Mouse (Mus musculus) kidney, postnatal 0 days (tissue): ENCODE data around the gene Ppara. TPM values are rescaled to one million over a fixed set of nuclear protein-coding genes. Genes with fewer than 3 reads are reported as not detected.

Experiments
- ATAC-seq: fragments of 200-750 bp; cut with Nextera tagmentation; replicated peaks from 2 replicates; pipeline ENCODE4 v1.8.0; 2017; ENCODE audit warnings: low read depth, moderate number of reproducible peaks, moderate TSS enrichment, moderate library complexity; ENCODE audit not compliant: low FRiP score
- DNase-seq: peaks from one replicate; pipeline ENCODE4 v3.0.0-alpha.2; 2016; ENCODE audit warnings: low spot score
- H3K27ac ChIP-seq: fragments of 300-500 bp; sonication (generic); 2 replicates; pipeline ENCODE4 v1.5.1; 2014; ENCODE audit warnings: mild to moderate bottlenecking
- H3K27me3 ChIP-seq: fragments of 300-500 bp; sonication (generic); 2 replicates; pipeline ENCODE4 v1.6.1; 2014; ENCODE audit warnings: low read length, mixed read lengths; ENCODE audit not compliant: insufficient read depth
- H3K36me3 ChIP-seq: fragments of 300-500 bp; sonication (generic); 2 replicates; pipeline ENCODE4 v1.6.1; 2014; ENCODE audit warnings: low read length, mixed read lengths; ENCODE audit not compliant: insufficient read depth
- H3K4me1 ChIP-seq: fragments of 300-500 bp; sonication (generic); replicated peaks from 2 replicates; pipeline ENCODE4 v1.6.1; 2014; ENCODE audit warnings: antibody characterized with exemption, low read length, mixed read lengths; ENCODE audit not compliant: insufficient read depth
- H3K4me2 ChIP-seq: fragments of 300-500 bp; sonication (generic); 2 replicates; pipeline ENCODE4 v1.6.1; 2014; ENCODE audit warnings: mild to moderate bottlenecking, low read length, moderate library complexity, mixed read lengths
- H3K4me3 ChIP-seq: fragments of 300-500 bp; sonication (generic); replicated peaks from 2 replicates; pipeline ENCODE4 v1.5.1; 2014; ENCODE audit warnings: low read depth, low read length
- H3K9ac ChIP-seq: fragments of 300-500 bp; sonication (generic); 2 replicates; pipeline ENCODE4 v1.6.1; 2014; ENCODE audit warnings: low read depth, low read length
- H3K9me3 ChIP-seq: fragments of 300-500 bp; sonication (generic); replicated peaks from 2 replicates; pipeline ENCODE4 v1.6.1; 2016; ENCODE audit warnings: low read length, inconsistent platforms, mixed read lengths
- CTCF ChIP-seq: IDR thresholded peaks from 2 replicates; pipeline ENCODE4 v1.5.1; 2016; ENCODE audit warnings: antibody characterized with exemption, low read depth, mild to moderate bottlenecking, moderate library complexity
- WGBS: fragments of 180-500 bp; shearing (Covaris S2); extraction: QIAGEN DNeasy Blood & Tissue Kit; methylation state at CpG from one replicate; pipeline ENCODE4 v1.1.7; 2014; 5-methylcytosine and 5-hydroxymethylcytosine counted together
- polyA plus RNA-seq: library from polyadenylated mRNA; unstranded; fragments of >200 nt; fragmentation: Nextera tagmentation; extraction: Ambion mirVana; gene quantifications from 2 replicates; pipeline ENCODE4 v1.2.1, GENCODE M21; 2015

Gene Ppara
- polyA plus RNA-seq, 1 experiment from 2014 or later = 12.0 TPM

GRCm38 (mm10) chr15:85738416-85738815 lies 3.6 kb downstream of the Ppara start:
- TF ChIP-seq CTCF = no peak
- H3K9ac ChIP-seq = no peak overlapping the region
- H3K36me3 ChIP-seq = no peaks in the 10 kb centered on the region
- H3K4me3 ChIP-seq = no peak overlapping the region
- H3K27me3 ChIP-seq = no peaks in the 10 kb centered on the region; the same call in 1 of the 2 replicates
- WGBS = 74% methylated on average over 3 of the region's 3 CpGs
- no peak for DNase-seq
- no peak for ATAC-seq
- no peaks in the 10 kb centered on the region for H3K9me3 ChIP-seq
- no peak overlapping the region for H3K27ac ChIP-seq
- H3K4me2 ChIP-seq = no peak overlapping the region
- no peaks in the 10 kb centered on the region; the same call in 1 of the 2 replicates for H3K4me1 ChIP-seq

- Histone ChIP-seq H3K4me3 (no peak overlapping the region), H3K27ac (no peak overlapping the region), H3K4me2 (no peak overlapping the region), H3K27me3 (no peaks in the 10 kb centered on the region), H3K9me3 (no peaks in the 10 kb centered on the region), H3K36me3 (no peaks in the 10 kb centered on the region), H3K9ac (no peak overlapping the region), H3K4me1 (no peaks in the 10 kb centered on the region; the same call in 1 of the 2 replicates)
- TF ChIP-seq CTCF = no peak
- WGBS = 70% methylated on average over 5 of the region's 5 CpGs
- no peak for DNase-seq
- ATAC-seq = no peak
These were observed 4.2 kb downstream of the Ppara start for GRCm38 (mm10) chr15:85738939-85739338.

- TF ChIP-seq CTCF = no peak
- DNase-seq (no peak), ATAC-seq (no peak)
- Histone ChIP-seq H3K4me3 (no peak overlapping the region), H3K27ac (no peak overlapping the region), H3K27me3 (no peaks in the 10 kb centered on the region), H3K4me2 (no peak overlapping the region), H3K9me3 (no peaks in the 10 kb centered on the region), H3K36me3 (no peaks in the 10 kb centered on the region), H3K9ac (no peak overlapping the region), H3K4me1 (peaks cover 6% of the 10 kb centered on the region; the same call in 1 of the 2 replicates)
- 76% methylated on average over 9 of the region's 9 CpGs for WGBS
These were observed 7.8 kb downstream of the Ppara start for GRCm38 (mm10) chr15:85742608-85743007.

- 56% methylated on average over 3 of the region's 3 CpGs for WGBS
- ATAC-seq (no peak), DNase-seq (no peak)
- Histone ChIP-seq H3K27me3 (no peaks in the 10 kb centered on the region), H3K4me2 (no peak overlapping the region), H3K4me3 (no peak overlapping the region), H3K36me3 (no peaks in the 10 kb centered on the region), H3K27ac (no peak overlapping the region), H3K9me3 (no peaks in the 10 kb centered on the region), H3K4me1 (peaks cover 6% of the 10 kb centered on the region; the same call in 1 of the 2 replicates), H3K9ac (no peak overlapping the region)
- TF ChIP-seq CTCF = no peak
These were observed 9.2 kb downstream of the Ppara start for GRCm38 (mm10) chr15:85743946-85744345.

- H3K9me3 ChIP-seq = no peaks in the 10 kb centered on the region
- no peaks in the 10 kb centered on the region for H3K27me3 ChIP-seq
- H3K36me3 ChIP-seq = no peaks in the 10 kb centered on the region
- no peak for TF ChIP-seq CTCF
- H3K4me2 ChIP-seq = no peak overlapping the region
- H3K4me3 ChIP-seq = no peak overlapping the region
- DNase-seq (no peak), ATAC-seq (no peak)
- H3K9ac ChIP-seq = no peak overlapping the region
- 68% methylated on average over 8 of the region's 8 CpGs for WGBS
- no peak overlapping the region for H3K27ac ChIP-seq
- peaks cover 6% of the 10 kb centered on the region; the same call in 1 of the 2 replicates for H3K4me1 ChIP-seq
These were observed 11.4 kb downstream of the Ppara start for GRCm38 (mm10) chr15:85746178-85746577.

- no peak for TF ChIP-seq CTCF
- H3K9me3 ChIP-seq = no peaks in the 10 kb centered on the region; the same call in 1 of the 2 replicates
- ATAC-seq = no peak
These were observed 11.9 kb downstream of the Ppara start for GRCm38 (mm10) chr15:85746671-85747070.

GRCm38 (mm10) chr15:85747951-85748350 lies 13.2 kb downstream of the Ppara start:
- WGBS = 89% methylated on average over 5 of the region's 5 CpGs
- Histone ChIP-seq H3K4me2 (no peak overlapping the region), H3K36me3 (no peaks in the 10 kb centered on the region), H3K4me1 (peaks cover 6% of the 10 kb centered on the region; the same call in 1 of the 2 replicates), H3K27me3 (no peaks in the 10 kb centered on the region), H3K27ac (no peak overlapping the region), H3K9ac (no peak overlapping the region), H3K9me3 (no peaks in the 10 kb centered on the region; the same call in 1 of the 2 replicates), H3K4me3 (no peak overlapping the region)
- no peak for ATAC-seq
- DNase-seq = no peak
- no peak for TF ChIP-seq CTCF

More at GRCm38 (mm10) chr15:85746671-85747070, 11.9 kb downstream of the Ppara start:
- H3K4me2 ChIP-seq = no peak overlapping the region
- 52% methylated on average over 13 of the region's 13 CpGs for WGBS
- H3K9ac ChIP-seq = no peak overlapping the region
- no peaks in the 10 kb centered on the region for H3K27me3 ChIP-seq
- no peak for DNase-seq
- no peak overlapping the region for H3K27ac ChIP-seq
- no peak overlapping the region for H3K4me3 ChIP-seq
- H3K36me3 ChIP-seq = no peaks in the 10 kb centered on the region
- H3K4me1 ChIP-seq = peaks cover 6% of the 10 kb centered on the region; the same call in 1 of the 2 replicates
